Mouse (Mus musculus): ENCODE measurements around the gene Hsf5.

Hsf5 gene

GRCm38 (mm10) chr11:87590841-87591525 is 26.0 kb upstream of the Hsf5 start:
- peak; percentile 33 for DNase-seq

GRCm38 (mm10) chr11:87591526-87592353 is 25.2 kb upstream of the Hsf5 start, which contains the start of gene Mtmr4:
Gene Mtmr4 (plus strand): TSS chr11:87592162.
- DNase-seq: peak; percentile 97

GRCm38 (mm10) chr11:87592354-87592695 is 24.6 kb upstream of the Hsf5 start:
- DNase-seq: no peak

- DNase-seq: no peak
Observed at GRCm38 (mm10) chr11:87592713-87593598, 24.0 kb upstream of the Hsf5 start.

GRCm38 (mm10) chr11:87595327-87595841 is 21.6 kb upstream of the Hsf5 start:
- peak; percentile 78 for DNase-seq

GRCm38 (mm10) chr11:87595976-87596375 is 21.0 kb upstream of the Hsf5 start:
- no peak for DNase-seq

- DNase-seq: no peak
Observed at GRCm38 (mm10) chr11:87596492-87596891, 20.5 kb upstream of the Hsf5 start.

- no peak for DNase-seq
Observed at GRCm38 (mm10) chr11:87597061-87597460, 19.9 kb upstream of the Hsf5 start.

- no peak for DNase-seq
Observed at GRCm38 (mm10) chr11:87599395-87600089, 17.4 kb upstream of the Hsf5 start.

- DNase-seq: no peak
Observed at GRCm38 (mm10) chr11:87600322-87600853, 16.6 kb upstream of the Hsf5 start.

GRCm38 (mm10) chr11:87602234-87602633 is 14.7 kb upstream of the Hsf5 start:
- no peak for DNase-seq

GRCm38 (mm10) chr11:87603571-87603970 is 13.4 kb upstream of the Hsf5 start:
- no peak for DNase-seq

GRCm38 (mm10) chr11:87609264-87609663 is 7.7 kb upstream of the Hsf5 start:
- no peak for DNase-seq

GRCm38 (mm10) chr11:87611547-87611946 is 5.4 kb upstream of the Hsf5 start:
- no peak for DNase-seq

- no peak for DNase-seq
Observed at GRCm38 (mm10) chr11:87613972-87614371, 3.0 kb upstream of the Hsf5 start.

- DNase-seq: no peak
Observed at GRCm38 (mm10) chr11:87615551-87615950, 1.4 kb upstream of the Hsf5 start.

- DNase-seq: no peak
Observed at GRCm38 (mm10) chr11:87615952-87616351, 1.0 kb upstream of the Hsf5 start.

GRCm38 (mm10) chr11:87617606-87618005 is 642 bp downstream of the Hsf5 start:
- no peak for DNase-seq

- no peak for DNase-seq
Observed at GRCm38 (mm10) chr11:87623160-87623559, 6.2 kb downstream of the Hsf5 start.

- DNase-seq: peak; percentile 19
Observed at GRCm38 (mm10) chr11:87629859-87630258, 12.9 kb downstream of the Hsf5 start.

- no peak for DNase-seq
Observed at GRCm38 (mm10) chr11:87638793-87639192, 21.8 kb downstream of the Hsf5 start.

- peak; percentile 15 for DNase-seq
Observed at GRCm38 (mm10) chr11:87639206-87639605, 22.2 kb downstream of the Hsf5 start.
